Mouse (Mus musculus) limb, embryonic 14.5 days (tissue): Measurements from ENCODE around the gene Sf3a1. TPM values are rescaled to one million over a fixed set of nuclear protein-coding genes. Genes with fewer than 3 reads are reported as not detected.
A peak's percentile ranks its signal among the peaks of the same experiment; 100 is the strongest.

Experiments
- ATAC-seq: fragments of 200-750 bp; cut with Nextera tagmentation; 2 replicates; pipeline ENCODE4 v1.8.0; 2017; ENCODE audit warnings: low read depth, moderate number of reproducible peaks, moderate TSS enrichment; ENCODE audit not compliant: low FRiP score
- DNase-seq: peaks from one replicate; pipeline ENCODE4 v3.0.0-alpha.2; 2015; ENCODE audit warnings: low spot score
- H3K27ac ChIP-seq: fragments of 300-500 bp; sonication (generic); replicated peaks from 2 replicates; pipeline ENCODE4 v1.5.1; 2014; ENCODE audit warnings: low read depth, mild to moderate bottlenecking, low read length, moderate library complexity, mixed read lengths
- H3K27me3 ChIP-seq: fragments of 300-500 bp; sonication (generic); 2 replicates; pipeline ENCODE4 v1.6.1; 2014; ENCODE audit warnings: low read length, mixed read lengths; ENCODE audit not compliant: control insufficient read depth, insufficient read depth
- H3K36me3 ChIP-seq: fragments of 300-500 bp; sonication (generic); 2 replicates; pipeline ENCODE4 v1.6.1; 2014; ENCODE audit warnings: mild to moderate bottlenecking, low read length, moderate library complexity, mixed read lengths; ENCODE audit not compliant: control insufficient read depth, insufficient read depth
- H3K4me1 ChIP-seq: fragments of 300-500 bp; sonication (generic); 2 replicates; pipeline ENCODE4 v1.6.1; 2014; ENCODE audit warnings: antibody characterized with exemption, low read length, mixed read lengths; ENCODE audit not compliant: control insufficient read depth, insufficient read depth
- H3K4me2 ChIP-seq: fragments of 300-500 bp; sonication (generic); replicated peaks from 2 replicates; pipeline ENCODE4 v1.6.1; 2014; ENCODE audit warnings: low read depth, mild to moderate bottlenecking, low read length, moderate library complexity; ENCODE audit not compliant: severe bottlenecking
- H3K4me3 ChIP-seq: fragments of 300-500 bp; sonication (generic); replicated peaks from 2 replicates; pipeline ENCODE4 v1.5.1; 2014; ENCODE audit warnings: low read length
- H3K9ac ChIP-seq: fragments of 300-500 bp; sonication (generic); 2 replicates; pipeline ENCODE4 v1.6.1; 2014; ENCODE audit warnings: mild to moderate bottlenecking, low read depth, low read length, moderate library complexity; ENCODE audit not compliant: severe bottlenecking
- H3K9me3 ChIP-seq: fragments of 300-500 bp; sonication (generic); 2 replicates; pipeline ENCODE4 v1.6.1; 2016; ENCODE audit warnings: low read length; ENCODE audit not compliant: control insufficient read depth
- POLR2A ChIP-seq: fragments of 200-500 bp; IDR thresholded peaks from 2 replicates; pipeline ENCODE4 v1.8.0; 2012; ENCODE audit warnings: inconsistent platforms, mild to moderate bottlenecking, moderate library complexity, borderline replicate concordance; ENCODE audit not compliant: insufficient read depth, insufficient read length; ENCODE audit errors: extremely low read depth
- WGBS: fragments of 180-500 bp; shearing (Covaris S2); extraction: QIAGEN DNeasy Blood & Tissue Kit; methylation state at CpG from one replicate; pipeline ENCODE4 v1.1.7; 2014; 5-methylcytosine and 5-hydroxymethylcytosine counted together
- polyA plus RNA-seq, 2 experiments: library from polyadenylated mRNA; depleted of rRNA in 1 of 2; stranded (reverse) in 1 of 2; unstranded in 1 of 2; fragments of >200 nt; fragmentation: Nextera tagmentation in 1 of 2; extraction: Ambion mirVana in 1 of 2; gene quantifications; 2 replicates each; pipeline versions ENCODE4 v1.2.1 to v1.2.3; 2012 to 2014

Sf3a1 gene
- polyA plus RNA-seq, 2 experiments: 54.7 to 67.5 TPM

DNA sequence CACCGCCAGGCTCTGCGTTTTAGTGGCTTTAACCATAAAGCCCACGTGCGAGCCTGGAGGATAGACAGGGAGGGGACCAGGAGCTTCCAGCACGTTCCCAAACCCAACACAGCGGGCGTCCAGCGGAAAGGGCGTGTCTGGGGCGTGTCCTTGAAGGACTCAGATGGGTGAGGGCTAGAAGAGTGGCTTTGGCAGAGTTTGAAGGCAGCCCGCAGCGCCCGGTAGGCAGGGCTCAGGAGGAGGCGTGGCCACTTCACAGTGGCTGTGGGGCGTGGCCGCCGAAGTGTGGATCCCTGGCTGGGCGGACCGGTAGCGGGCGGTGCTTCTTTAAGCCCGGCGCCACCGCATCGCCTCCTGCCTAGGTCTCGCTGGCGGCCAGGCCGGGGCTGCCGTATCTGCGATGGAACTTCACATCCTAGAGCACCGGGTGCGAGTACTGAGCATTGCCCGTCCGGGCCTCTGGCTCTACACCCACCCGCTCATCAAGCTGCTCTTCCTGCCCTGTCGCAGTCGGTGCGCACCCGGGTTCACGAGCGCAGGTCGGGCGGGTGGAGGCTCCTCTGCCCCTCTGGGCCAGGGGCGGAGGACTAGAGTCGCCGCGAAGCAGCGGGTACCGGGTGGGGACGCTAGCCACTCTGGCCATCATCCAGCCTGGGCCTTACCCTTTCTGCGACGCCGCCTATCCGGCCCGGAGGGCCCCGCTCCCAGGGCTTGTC, 57.9 kb downstream of the Sf3a1 start, which contains the start of gene Castor1:
Gene Castor1, plus strand, starts transcription at position 312 of the 716 bp plus-strand sequence.
- no peak within 1 kb of the TSS for H3K27ac ChIP-seq
- no peaks in the 10 kb centered on the region for H3K9me3 ChIP-seq
- H3K4me1 ChIP-seq: peaks cover 14% of the 10 kb centered on the region
- peak; percentile 78 for ATAC-seq
- 1% methylated on average over 44 of the region's 56 CpGs for WGBS
- no peak for TF ChIP-seq POLR2A
- H3K36me3 ChIP-seq: peaks cover 21% of the 10 kb centered on the region
- DNase-seq: peak; percentile 86
- H3K4me2 ChIP-seq: peak within 1 kb of the TSS; percentile 93
- H3K4me3 ChIP-seq: peak within 1 kb of the TSS; percentile 48
- H3K9ac ChIP-seq: peak within 1 kb of the TSS; percentile 58
- no peaks in the 10 kb centered on the region for H3K27me3 ChIP-seq

DNA sequence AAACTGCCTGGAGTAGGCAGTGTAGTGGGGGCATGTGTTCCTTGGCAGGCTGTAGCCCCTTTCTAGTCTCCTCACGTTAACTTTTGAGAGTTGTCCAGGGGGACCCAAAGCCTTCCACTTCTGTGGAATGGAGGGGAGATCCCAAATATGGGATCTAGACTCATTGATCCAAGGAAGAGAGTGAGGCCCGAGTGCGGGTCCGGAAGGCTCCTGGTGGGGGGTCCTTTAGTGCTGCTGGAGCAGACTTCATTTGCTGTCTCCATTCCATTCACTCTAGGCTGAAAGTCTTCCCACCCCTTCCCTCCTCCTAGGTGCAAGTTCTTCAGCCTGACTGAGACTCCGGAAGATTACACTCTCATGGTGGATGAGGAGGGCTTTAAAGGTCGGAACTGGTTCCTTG, 58.5 kb downstream of the Sf3a1 start:
- ATAC-seq (no peak), DNase-seq (no peak)
- H3K4me3 ChIP-seq: peak overlapping the region; percentile 48

DNA sequence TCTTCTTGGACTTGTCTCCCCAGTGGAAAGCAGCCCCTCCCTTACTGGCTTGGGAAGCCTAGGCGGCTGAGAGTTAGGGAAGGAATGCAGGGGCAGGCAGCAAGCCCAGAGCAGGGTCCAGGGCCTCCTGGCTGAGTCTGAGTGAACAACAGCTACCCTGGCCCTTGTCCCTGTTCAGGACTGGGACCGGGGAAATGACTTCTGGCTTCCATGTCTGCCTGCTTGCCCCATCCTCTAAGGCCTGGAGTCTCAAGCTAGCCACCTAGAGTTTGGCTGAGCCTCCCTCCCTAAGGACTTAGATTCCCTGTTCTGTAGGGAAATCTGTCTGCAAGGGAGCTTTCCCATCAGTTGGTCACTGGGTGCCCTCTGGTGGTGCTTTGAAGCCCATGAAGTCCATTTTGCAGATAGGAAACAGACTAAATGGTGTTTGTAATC, 59.2 kb downstream of the Sf3a1 start:
- Histone ChIP-seq H3K4me3 (peak overlapping the region; percentile 48; the same call in 1 of the 2 replicates), H3K4me2 (no peak overlapping the region), H3K9ac (no peak overlapping the region), H3K36me3 (peaks cover 12% of the 10 kb centered on the region), H3K4me1 (peaks cover 14% of the 10 kb centered on the region), H3K27ac (0 out of 2 replicates have a peak overlapping the region, but pooled peaks have one; percentile 46), H3K27me3 (no peaks in the 10 kb centered on the region), H3K9me3 (no peaks in the 10 kb centered on the region)
- DNase-seq (peak; percentile 76), ATAC-seq (0 out of 2 replicates have a peak, but pooled peaks have one; percentile 5)
- 8% methylated on average over 2 of the region's 2 CpGs for WGBS
- no peak for TF ChIP-seq POLR2A

More for the DNA sequence above, 58.5 kb downstream of the Sf3a1 start:
- Histone ChIP-seq H3K4me2 (peak overlapping the region; percentile 93), H3K36me3 (peaks cover 15% of the 10 kb centered on the region), H3K27ac (no peak overlapping the region), H3K27me3 (no peaks in the 10 kb centered on the region), H3K4me1 (peaks cover 14% of the 10 kb centered on the region), H3K9ac (peak overlapping the region; percentile 58), H3K9me3 (no peaks in the 10 kb centered on the region)
- WGBS: 11% methylated on average over 6 of the region's 6 CpGs
- TF ChIP-seq POLR2A: no peak

DNA sequence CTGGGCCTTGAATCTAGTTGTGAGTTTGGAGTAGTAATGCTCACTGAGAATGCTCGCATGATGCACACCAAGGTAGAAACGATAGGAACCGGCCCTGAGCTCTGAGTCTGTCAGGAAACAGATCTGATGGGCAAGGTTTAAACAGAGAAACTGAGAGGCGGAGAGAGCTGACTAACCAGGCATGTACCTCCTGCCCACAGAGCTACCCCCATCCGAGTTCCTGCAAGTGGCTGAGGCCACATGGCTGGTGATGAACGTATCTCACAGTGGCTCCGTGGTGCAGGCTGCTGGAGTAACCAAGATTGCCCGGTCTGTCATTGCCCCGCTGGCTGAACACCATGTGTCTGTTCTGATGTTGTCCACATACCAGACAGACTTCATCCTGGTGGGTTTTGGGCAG, 59.8 kb downstream of the Sf3a1 start:
- no peak overlapping the region for H3K4me3 ChIP-seq
- peaks cover 6% of the 10 kb centered on the region for H3K36me3 ChIP-seq
- TF ChIP-seq POLR2A: no peak

DNA sequence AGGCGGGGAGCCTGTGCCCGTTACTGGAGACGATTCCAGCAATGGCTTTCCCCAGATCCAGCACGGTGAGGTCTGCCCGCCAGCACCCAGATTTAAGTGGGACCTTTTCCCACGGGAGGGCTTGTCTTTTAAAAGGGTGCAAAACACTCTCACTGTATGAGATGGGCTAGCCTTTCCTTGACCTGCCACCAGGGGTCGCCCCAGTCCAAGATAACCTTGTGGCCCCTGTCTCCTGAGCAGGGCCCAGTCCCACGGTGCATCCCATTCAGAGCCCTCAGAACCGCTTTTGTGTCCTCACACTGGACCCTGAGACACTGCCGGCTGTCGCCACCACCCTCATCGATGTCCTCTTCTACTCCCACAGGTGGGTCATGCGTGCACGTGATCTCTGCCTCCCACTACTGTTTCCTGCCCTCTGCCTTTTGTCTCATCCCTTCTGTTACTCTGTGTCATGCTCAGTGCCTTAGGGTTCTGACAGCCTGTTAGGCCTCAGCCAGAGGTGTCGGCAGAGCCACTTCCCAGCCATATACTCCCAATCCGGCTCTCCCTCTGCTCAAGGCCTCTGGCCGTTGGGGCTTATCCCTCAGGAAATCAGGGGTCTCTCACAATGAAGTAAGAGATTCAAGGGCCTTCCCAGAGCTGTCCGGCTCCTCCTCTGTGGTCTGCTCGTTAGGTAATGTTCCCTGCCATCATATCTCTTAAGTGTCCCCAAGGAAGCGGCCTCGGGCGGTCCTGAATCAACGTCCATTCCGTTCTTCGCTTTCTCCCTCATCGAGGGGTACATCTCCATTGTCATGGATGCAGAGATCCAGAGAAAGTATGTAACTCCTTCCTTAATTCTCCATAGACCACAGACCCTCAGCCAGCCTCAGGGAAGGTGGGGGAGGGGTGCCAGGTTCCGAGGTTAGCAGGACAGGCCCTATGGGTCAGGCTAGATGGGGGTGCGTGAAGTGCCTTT, 60.6 kb downstream of the Sf3a1 start:
- no peak overlapping the region for H3K4me3 ChIP-seq
- no peak overlapping the region for H3K9ac ChIP-seq
- ATAC-seq (no peak), DNase-seq (peak; percentile 57)
- H3K27me3 ChIP-seq: no peaks in the 10 kb centered on the region
- no peaks in the 10 kb centered on the region for H3K36me3 ChIP-seq
- no peak overlapping the region for H3K27ac ChIP-seq
- H3K4me1 ChIP-seq: peaks cover 14% of the 10 kb centered on the region
- TF ChIP-seq POLR2A: no peak
- H3K9me3 ChIP-seq: no peaks in the 10 kb centered on the region
- H3K4me2 ChIP-seq: no peak overlapping the region
- WGBS: 52% methylated on average over 28 of the region's 28 CpGs

More for the DNA sequence above, 59.8 kb downstream of the Sf3a1 start:
- 68% methylated on average over 9 of the region's 9 CpGs for WGBS
- DNase-seq (no peak), ATAC-seq (no peak)
- H3K9me3 ChIP-seq: no peaks in the 10 kb centered on the region
- peaks cover 14% of the 10 kb centered on the region for H3K4me1 ChIP-seq
- no peak overlapping the region for H3K9ac ChIP-seq
- H3K4me2 ChIP-seq: no peak overlapping the region
- no peak overlapping the region for H3K27ac ChIP-seq
- no peaks in the 10 kb centered on the region for H3K27me3 ChIP-seq
